Mouse (Mus musculus): ENCODE measurements at regions not wholly inside any gene's neighbourhood (a gene's known extent, or its start where the extent isn't known, plus 50 kb on each side); places are given as distances from the start of the nearest gene placed in this dataset.
"Not testable (repeated sequence)": the region's sequence is repeated elsewhere in the genome, so short reads cannot be mapped to it uniquely, and the experiment has no call there.

GRCm38 (mm10) chr14:53795160-53795559 is 458.7 kb downstream of the Dad1 start:
- not testable (repeated sequence) for H3K36me3 ChIP-seq (ENCODE audit: control insufficient read depth, insufficient read depth, low read length); H3K27me3 ChIP-seq (replicated peaks; ENCODE audit: control insufficient read depth, insufficient read depth, low read length); H3K4me2 ChIP-seq (ENCODE audit: low read length); H3K9ac ChIP-seq (ENCODE audit: low read depth, low read length); H3K4me1 ChIP-seq (ENCODE audit: control insufficient read depth, insufficient read depth, low read depth, low read length); H3K4me3 ChIP-seq (ENCODE audit: low read length); H3K9me3 ChIP-seq (ENCODE audit: control insufficient read depth, low read length); ATAC-seq; H3K27ac ChIP-seq (ENCODE audit: low read depth, low read length)
- 59% methylated on average over 1 of the region's 1 CpGs for WGBS

DNA sequence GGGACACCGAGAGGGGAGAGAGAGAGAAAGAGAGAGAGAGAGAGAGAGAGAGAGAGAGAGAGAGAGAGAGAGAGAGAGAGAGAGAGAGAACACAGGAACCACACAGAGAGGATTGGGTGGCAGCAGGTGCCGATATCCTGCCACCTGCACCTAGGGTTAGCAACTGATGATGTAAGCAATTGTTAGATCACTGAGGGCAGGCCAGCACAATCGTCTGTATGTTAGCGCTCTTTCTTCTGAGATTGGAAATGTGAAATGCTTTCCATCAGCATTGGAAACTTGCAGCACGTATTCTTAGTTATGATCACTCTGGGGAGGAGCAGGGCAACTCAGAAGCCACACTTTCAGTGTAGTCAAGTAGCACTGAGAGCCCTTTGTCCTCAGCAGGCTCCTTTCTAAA is 459.4 kb downstream of the Dad1 start:
- Histone ChIP-seq H3K4me2 (ENCODE audit: low read length) (no peak overlapping the region), H3K27ac (ENCODE audit: low read depth, low read length) (no peak overlapping the region), H3K4me3 (ENCODE audit: low read length) (no peak overlapping the region), H3K9me3 (ENCODE audit: control insufficient read depth, low read length) (no peaks in the 10 kb centered on the region), H3K36me3 (ENCODE audit: control insufficient read depth, insufficient read depth, low read length) (no peaks in the 10 kb centered on the region), H3K9ac (ENCODE audit: low read depth, low read length) (no peak overlapping the region), H3K27me3 (replicated peaks; ENCODE audit: control insufficient read depth, insufficient read depth, low read length) (no peaks in the 10 kb centered on the region), H3K4me1 (ENCODE audit: control insufficient read depth, insufficient read depth, low read depth, low read length) (no peaks in the 10 kb centered on the region)
- ATAC-seq, result no peak
- WGBS, result 94% methylated on average over 5 of the region's 5 CpGs

GRCm38 (mm10) chr14:53792432-53792831 is 461.5 kb downstream of the Dad1 start:
- H3K4me2 ChIP-seq (ENCODE audit: low read length); H3K4me1 ChIP-seq (ENCODE audit: control insufficient read depth, insufficient read depth, low read depth, low read length); ATAC-seq; H3K9ac ChIP-seq (ENCODE audit: low read depth, low read length); H3K27me3 ChIP-seq (replicated peaks; ENCODE audit: control insufficient read depth, insufficient read depth, low read length); H3K27ac ChIP-seq (ENCODE audit: low read depth, low read length); H3K36me3 ChIP-seq (ENCODE audit: control insufficient read depth, insufficient read depth, low read length); H3K9me3 ChIP-seq (ENCODE audit: control insufficient read depth, low read length); H3K4me3 ChIP-seq (ENCODE audit: low read length): not testable (repeated sequence)
- 97% methylated on average over 1 of the region's 1 CpGs for WGBS

DNA sequence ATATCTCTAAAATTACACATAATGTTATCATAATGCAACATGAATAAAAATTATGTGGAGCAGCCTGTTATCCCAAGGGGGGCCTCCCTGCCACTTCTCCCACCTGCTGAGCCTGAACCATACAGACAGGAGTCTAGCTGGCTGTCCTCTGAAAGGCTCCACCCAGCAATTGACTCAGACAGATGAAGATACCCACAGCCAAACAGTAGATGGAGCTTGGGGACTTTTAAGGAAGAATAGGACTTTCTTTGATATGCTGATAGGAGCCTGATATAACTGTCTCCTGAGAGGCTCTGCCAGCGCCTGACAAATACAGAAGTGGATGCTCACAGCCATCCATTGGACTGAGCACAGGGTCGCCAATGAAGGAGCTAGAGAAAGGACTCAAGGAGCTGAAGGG is 468.4 kb downstream of the Dad1 start:
- H3K4me3 ChIP-seq (ENCODE audit: low read length); ATAC-seq; H3K36me3 ChIP-seq (ENCODE audit: control insufficient read depth, insufficient read depth, low read length); H3K27ac ChIP-seq (ENCODE audit: low read depth, low read length); H3K27me3 ChIP-seq (replicated peaks; ENCODE audit: control insufficient read depth, insufficient read depth, low read length); H3K9me3 ChIP-seq (ENCODE audit: control insufficient read depth, low read length); H3K4me2 ChIP-seq (ENCODE audit: low read length); H3K9ac ChIP-seq (ENCODE audit: low read depth, low read length); H3K4me1 ChIP-seq (ENCODE audit: control insufficient read depth, insufficient read depth, low read depth, low read length): not testable (repeated sequence)
- WGBS, result 73% methylated on average over 2 of the region's 2 CpGs

GRCm38 (mm10) chr14:53777375-53777774 is 476.5 kb downstream of the Dad1 start:
- Histone ChIP-seq H3K27me3 (replicated peaks; ENCODE audit: control insufficient read depth, insufficient read depth, low read length) (no peaks in the 10 kb centered on the region), H3K4me3 (ENCODE audit: low read length) (no peak overlapping the region), H3K4me1 (ENCODE audit: control insufficient read depth, insufficient read depth, low read depth, low read length) (no peaks in the 10 kb centered on the region), H3K27ac (ENCODE audit: low read depth, low read length) (no peak overlapping the region), H3K9ac (ENCODE audit: low read depth, low read length) (no peak overlapping the region), H3K4me2 (ENCODE audit: low read length) (no peak overlapping the region), H3K36me3 (ENCODE audit: control insufficient read depth, insufficient read depth, low read length) (no peaks in the 10 kb centered on the region), H3K9me3 (ENCODE audit: control insufficient read depth, low read length) (no peaks in the 10 kb centered on the region)
- ATAC-seq, result no peak
- WGBS, result 72% methylated on average over 3 of the region's 3 CpGs

- H3K4me2 ChIP-seq (ENCODE audit: low read length); H3K36me3 ChIP-seq (ENCODE audit: control insufficient read depth, insufficient read depth, low read length); H3K27me3 ChIP-seq (replicated peaks; ENCODE audit: control insufficient read depth, insufficient read depth, low read length); H3K27ac ChIP-seq (ENCODE audit: low read depth, low read length); H3K4me3 ChIP-seq (ENCODE audit: low read length); H3K9me3 ChIP-seq (ENCODE audit: control insufficient read depth, low read length); H3K4me1 ChIP-seq (ENCODE audit: control insufficient read depth, insufficient read depth, low read depth, low read length); H3K9ac ChIP-seq (ENCODE audit: low read depth, low read length): not testable (repeated sequence)
- peak; percentile 60; the same call in 1 of the 2 replicates for ATAC-seq
- WGBS, result 62% methylated on average over 1 of the region's 1 CpGs
Measured at GRCm38 (mm10) chr14:53776717-53777116, 477.2 kb downstream of the Dad1 start.

GRCm38 (mm10) chr14:53766501-53766900 is 487.4 kb downstream of the Dad1 start:
- H3K9ac ChIP-seq (ENCODE audit: low read depth, low read length); H3K4me1 ChIP-seq (ENCODE audit: control insufficient read depth, insufficient read depth, low read depth, low read length); H3K4me3 ChIP-seq (ENCODE audit: low read length); H3K36me3 ChIP-seq (ENCODE audit: control insufficient read depth, insufficient read depth, low read length); H3K27me3 ChIP-seq (replicated peaks; ENCODE audit: control insufficient read depth, insufficient read depth, low read length); ATAC-seq; H3K9me3 ChIP-seq (ENCODE audit: control insufficient read depth, low read length); H3K27ac ChIP-seq (ENCODE audit: low read depth, low read length); H3K4me2 ChIP-seq (ENCODE audit: low read length): not testable (repeated sequence)
- WGBS, result 71% methylated on average over 6 of the region's 6 CpGs

- 84% methylated on average over 1 of the region's 1 CpGs for WGBS
Measured at GRCm38 (mm10) chr14:53765918-53766317, 488.0 kb downstream of the Dad1 start.

GRCm38 (mm10) chr14:53760578-53760977 is 493.3 kb downstream of the Dad1 start:
- not testable (repeated sequence) for H3K9me3 ChIP-seq (ENCODE audit: control insufficient read depth, low read length); H3K27me3 ChIP-seq (replicated peaks; ENCODE audit: control insufficient read depth, insufficient read depth, low read length); H3K4me1 ChIP-seq (ENCODE audit: control insufficient read depth, insufficient read depth, low read depth, low read length); H3K27ac ChIP-seq (ENCODE audit: low read depth, low read length); H3K4me3 ChIP-seq (ENCODE audit: low read length); H3K4me2 ChIP-seq (ENCODE audit: low read length); H3K36me3 ChIP-seq (ENCODE audit: control insufficient read depth, insufficient read depth, low read length); H3K9ac ChIP-seq (ENCODE audit: low read depth, low read length); ATAC-seq
- 71% methylated on average over 2 of the region's 2 CpGs for WGBS

More at GRCm38 (mm10) chr14:53765918-53766317, 488.0 kb downstream of the Dad1 start:
- H3K4me1 ChIP-seq (ENCODE audit: control insufficient read depth, insufficient read depth, low read depth, low read length); H3K9ac ChIP-seq (ENCODE audit: low read depth, low read length); H3K36me3 ChIP-seq (ENCODE audit: control insufficient read depth, insufficient read depth, low read length); H3K9me3 ChIP-seq (ENCODE audit: control insufficient read depth, low read length); H3K4me2 ChIP-seq (ENCODE audit: low read length); H3K4me3 ChIP-seq (ENCODE audit: low read length); H3K27ac ChIP-seq (ENCODE audit: low read depth, low read length); H3K27me3 ChIP-seq (replicated peaks; ENCODE audit: control insufficient read depth, insufficient read depth, low read length); ATAC-seq: not testable (repeated sequence)

DNA sequence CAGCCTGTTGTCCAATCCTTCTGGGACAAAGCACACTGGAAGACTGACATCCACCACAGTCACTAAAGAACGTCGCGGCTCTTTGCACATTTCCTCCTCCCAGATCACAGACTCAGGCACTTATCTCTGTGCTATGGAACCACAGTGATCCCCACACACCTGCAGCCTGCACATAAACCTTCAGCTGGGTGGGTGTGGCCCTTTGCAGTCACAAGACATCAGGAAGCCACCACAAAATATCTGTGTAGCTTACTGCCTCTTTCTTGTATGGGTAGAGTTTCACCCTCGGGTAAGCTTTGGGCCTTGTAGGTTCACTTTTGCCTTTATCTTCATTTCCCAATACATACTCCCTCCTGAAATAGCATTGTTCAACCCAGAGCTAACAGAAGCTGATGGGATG is 496.1 kb downstream of the Dad1 start:
- not testable (repeated sequence) for H3K4me1 ChIP-seq (ENCODE audit: control insufficient read depth, insufficient read depth, low read depth, low read length); ATAC-seq; H3K9ac ChIP-seq (ENCODE audit: low read depth, low read length); H3K36me3 ChIP-seq (ENCODE audit: control insufficient read depth, insufficient read depth, low read length); H3K27ac ChIP-seq (ENCODE audit: low read depth, low read length); H3K9me3 ChIP-seq (ENCODE audit: control insufficient read depth, low read length); H3K4me3 ChIP-seq (ENCODE audit: low read length); H3K27me3 ChIP-seq (replicated peaks; ENCODE audit: control insufficient read depth, insufficient read depth, low read length); H3K4me2 ChIP-seq (ENCODE audit: low read length)
- 81% methylated on average over 4 of the region's 4 CpGs for WGBS

All from hindbrain, embryonic 16.5 days (tissue).